8 mouse cellular contexts compared by ENCODE assay signal in genomic region chr2:91069306-91070000, GRCm38 (mm10). TPM values are rescaled to one million over a fixed set of nuclear protein-coding genes. Genes with fewer than 3 reads are reported as not detected.
A peak's percentile ranks its signal among the peaks of the same experiment; 100 is the strongest.
DNase-seq lines count a peak whose midpoint lies in the region; ATAC-seq and TF ChIP-seq lines count a peak whose summit lies in the region.

No protein-coding gene starts in this region.

- intact Hi-C loops in left cerebral cortex, postnatal 14 days (cut with DNase I): no loop called here

- H3K4me3 ChIP-seq in layer of hippocampus, adult 2 months: peak overlapping the region; percentile 89
- peak overlapping the region; percentile 72 for H3K4me3 ChIP-seq in brown adipose tissue, adult 24 weeks (ENCODE audit: insufficient read depth, low read depth, low read length)
- peak overlapping the region; percentile 65 for H3K4me3 ChIP-seq in hindbrain, embryonic 15.5 days
- peak overlapping the region; percentile 53 for H3K4me3 ChIP-seq in lung, postnatal 0 days (ENCODE audit: low read depth, low read length)

- H3K4me2 ChIP-seq in hindbrain, embryonic 15.5 days: peak overlapping the region; percentile 91
- H3K4me2 ChIP-seq in lung, postnatal 0 days (replicated peaks; ENCODE audit: low read depth, low read length): peak overlapping the region; percentile 77

- peak overlapping the region; percentile 72 for H3K9ac ChIP-seq in hindbrain, embryonic 15.5 days
- H3K9ac ChIP-seq in lung, postnatal 0 days (replicated peaks; ENCODE audit: low read depth): peak overlapping the region; percentile 51

- no peak for TF ChIP-seq EP300 in lung, postnatal 0 days (IDR thresholded peaks at IDR 0.05)

- no peaks in the 10 kb centered on the region for H3K9me3 ChIP-seq in hindbrain, embryonic 15.5 days
- no peaks in the 10 kb centered on the region for H3K9me3 ChIP-seq in lung, postnatal 0 days (ENCODE audit: low read length)

- peak overlapping the region; percentile 84 for H3K27ac ChIP-seq in layer of hippocampus, adult 2 months
- H3K27ac ChIP-seq in brown adipose tissue, adult 24 weeks (replicated peaks; ENCODE audit: low read depth, low read length): peak overlapping the region; percentile 72
- peak overlapping the region; percentile 84 for H3K27ac ChIP-seq in hindbrain, embryonic 15.5 days (replicated peaks)
- H3K27ac ChIP-seq in lung, postnatal 0 days (ENCODE audit: low read length): peak overlapping the region; percentile 87

- peaks cover 5% of the 10 kb centered on the region; the same call in 1 of the 2 replicates for H3K4me1 ChIP-seq in brown adipose tissue, adult 24 weeks (ENCODE audit: control insufficient read depth, insufficient read depth, insufficient read length, low read length)
- peaks cover 32% of the 10 kb centered on the region for H3K4me1 ChIP-seq in hindbrain, embryonic 15.5 days (replicated peaks)
- peaks cover 9% of the 10 kb centered on the region for H3K4me1 ChIP-seq in lung, postnatal 0 days (ENCODE audit: insufficient read depth, low read depth, low read length)

- ATAC-seq in hindbrain, embryonic 15.5 days (ENCODE audit: low FRiP score, low read depth): no peak; the same call in 1 of the 2 replicates
- ATAC-seq in lung, postnatal 0 days: no peak
- no peak for ATAC-seq in inflammation-experienced regulatory T-cells, adult 6 months
- ATAC-seq in granulocyte monocyte progenitor cell, adult 5-6 weeks (replicated peaks; ENCODE audit: poor library complexity, severe bottlenecking): no peak

- WGBS in hindbrain, embryonic 15.5 days: 6% methylated on average over 14 of the region's 14 CpGs
- 5% methylated on average over 14 of the region's 14 CpGs for WGBS in lung, postnatal 0 days

- TF ChIP-seq CTCF in layer of hippocampus, adult 2 months (conservative IDR thresholded peaks at IDR 0.05): no peak
- TF ChIP-seq CTCF in lung, postnatal 0 days (IDR thresholded peaks at IDR 0.05): no peak

- no peaks in the 10 kb centered on the region for H3K27me3 ChIP-seq in hindbrain, embryonic 15.5 days
- H3K27me3 ChIP-seq in lung, postnatal 0 days (replicated peaks; ENCODE audit: insufficient read depth, low read length): no peaks in the 10 kb centered on the region

- DNase-seq in layer of hippocampus, adult 2 months (ENCODE audit: low spot score in 2 of 2): no peak
- no peak for DNase-seq in layer of hippocampus, postnatal 10 days (ENCODE audit: low spot score in 2 of 2)
- DNase-seq in lung, postnatal 0 days (ENCODE audit: low spot score): peak; percentile 66
- no peak for DNase-seq in left cerebral cortex, postnatal 14 days (ENCODE audit: low spot score in 2 of 2)

- peaks cover 9% of the 10 kb centered on the region for H3K36me3 ChIP-seq in hindbrain, embryonic 15.5 days
- H3K36me3 ChIP-seq in lung, postnatal 0 days (ENCODE audit: insufficient read depth, low read length): no peaks in the 10 kb centered on the region

RNA-seq across cellular contexts. Expression of gene Slc39a13, which starts 0.8 kb away (rescaled TPM):
- total RNA-seq in layer of hippocampus, adult 2 months (2021): 10 to 100 TPM; 33.7 to 37.3 TPM
- 10 to 100 TPM; 26.4 to 28.9 TPM for total RNA-seq in layer of hippocampus, postnatal 10 days (2021)
- polyA plus RNA-seq in brown adipose tissue, adult 24 weeks (2012; ENCODE audit: insufficient read depth, insufficient read length, missing spikeins): 22.4 and 24.6 TPM in 2 replicates
- 34.5 and 34.8 TPM in 2 replicates for polyA plus RNA-seq in hindbrain, embryonic 15.5 days (2015; fragmentation: Nextera tagmentation; extraction: Ambion mirVana)
- polyA plus RNA-seq in lung, postnatal 0 days (2015; fragmentation: Nextera tagmentation; extraction: Ambion mirVana): 32.6 and 34.4 TPM in 2 replicates
- polyA plus RNA-seq in inflammation-experienced regulatory T-cells, adult 6 months (2017; shearing (Covaris generic)): 10 to 100 TPM; 18.5 to 28.5 (median 23.3) TPM
- 10 to 100 TPM; 26.2 to 32.9 TPM for total RNA-seq in left cerebral cortex, postnatal 14 days (2021)
- total RNA-seq in granulocyte monocyte progenitor cell, adult 5-6 weeks (2014; fragmentation: Nextera tagmentation): 10.0 and 35.1 TPM in 2 replicates
- total RNA-seq in granulocyte monocyte progenitor cell, adult 5-6 weeks (2017): 4.8 and 9.4 TPM in 2 replicates

RNA-seq across cellular contexts. Expression of gene Spi1, which starts 12.7 kb away (rescaled TPM):
- total RNA-seq in layer of hippocampus, adult 2 months (2021): 1 to 10 TPM; 2.4 to 5.4 TPM
- 1 to 10 TPM; 4.5 to 6.0 TPM for total RNA-seq in layer of hippocampus, postnatal 10 days (2021)
- polyA plus RNA-seq in brown adipose tissue, adult 24 weeks (2012; ENCODE audit: insufficient read depth, insufficient read length, missing spikeins): 7.6 and 9.3 TPM in 2 replicates
- polyA plus RNA-seq in hindbrain, embryonic 15.5 days (2015; fragmentation: Nextera tagmentation; extraction: Ambion mirVana): 3.8 and 5.6 TPM in 2 replicates
- 23.9 and 24.2 TPM in 2 replicates for polyA plus RNA-seq in lung, postnatal 0 days (2015; fragmentation: Nextera tagmentation; extraction: Ambion mirVana)
- under 1 TPM in 1 of 3 experiments, not detected in 2; 0.68 TPM for polyA plus RNA-seq in inflammation-experienced regulatory T-cells, adult 6 months (2017; shearing (Covaris generic))
- 1 to 10 TPM; 4.3 to 4.7 TPM for total RNA-seq in left cerebral cortex, postnatal 14 days (2021)
- 208 and 244 TPM in 2 replicates for total RNA-seq in granulocyte monocyte progenitor cell, adult 5-6 weeks (2014; fragmentation: Nextera tagmentation)
- total RNA-seq in granulocyte monocyte progenitor cell, adult 5-6 weeks (2017): 114 and 139 TPM in 2 replicates

RNA-seq across cellular contexts. Expression of gene Psmc3, which starts 15.6 kb away (rescaled TPM):
- 100 to 1,000 TPM; 203 to 215 TPM for total RNA-seq in layer of hippocampus, adult 2 months (2021)
- total RNA-seq in layer of hippocampus, postnatal 10 days (2021): 100 to 1,000 TPM; 190 to 221 TPM
- 157 and 167 TPM in 2 replicates for polyA plus RNA-seq in brown adipose tissue, adult 24 weeks (2012; ENCODE audit: insufficient read depth, insufficient read length, missing spikeins)
- polyA plus RNA-seq in hindbrain, embryonic 15.5 days (2015; fragmentation: Nextera tagmentation; extraction: Ambion mirVana): 231 and 239 TPM in 2 replicates
- 181 and 186 TPM in 2 replicates for polyA plus RNA-seq in lung, postnatal 0 days (2015; fragmentation: Nextera tagmentation; extraction: Ambion mirVana)
- 100 to 1,000 TPM; 197 to 219 (median 204) TPM for polyA plus RNA-seq in inflammation-experienced regulatory T-cells, adult 6 months (2017; shearing (Covaris generic))
- total RNA-seq in left cerebral cortex, postnatal 14 days (2021): 100 to 1,000 TPM; 203 to 208 TPM
- 155 and 159 TPM in 2 replicates for total RNA-seq in granulocyte monocyte progenitor cell, adult 5-6 weeks (2014; fragmentation: Nextera tagmentation)
- total RNA-seq in granulocyte monocyte progenitor cell, adult 5-6 weeks (2017): 282 TPM in 2 replicates

RNA-seq across cellular contexts. Expression of gene Rapsn, which starts 34.0 kb away (rescaled TPM):
- under 1 TPM in 1 of 2 experiments, not detected in 1; 0.31 TPM for total RNA-seq in layer of hippocampus, adult 2 months (2021)
- under 1 TPM in 1 of 2 experiments, not detected in 1; 0.57 TPM for total RNA-seq in layer of hippocampus, postnatal 10 days (2021)
- polyA plus RNA-seq in brown adipose tissue, adult 24 weeks (2012; ENCODE audit: insufficient read depth, insufficient read length, missing spikeins): 0.71 and 2.3 TPM in 2 replicates
- polyA plus RNA-seq in hindbrain, embryonic 15.5 days (2015; fragmentation: Nextera tagmentation; extraction: Ambion mirVana): 0.83 and 0.89 TPM in 2 replicates
- 0.84 and 1.8 TPM in 2 replicates for polyA plus RNA-seq in lung, postnatal 0 days (2015; fragmentation: Nextera tagmentation; extraction: Ambion mirVana)
- polyA plus RNA-seq in inflammation-experienced regulatory T-cells, adult 6 months (2017; shearing (Covaris generic)): 1 to 10 TPM; 2.0 to 4.7 (median 4.6) TPM
- under 1 TPM; 0.24 to 0.36 TPM for total RNA-seq in left cerebral cortex, postnatal 14 days (2021)
- 1.5 and 8.2 TPM in 2 replicates for total RNA-seq in granulocyte monocyte progenitor cell, adult 5-6 weeks (2014; fragmentation: Nextera tagmentation)
- total RNA-seq in granulocyte monocyte progenitor cell, adult 5-6 weeks (2017): 0.39 TPM in 1 of 2 replicates, not detected in the other

RNA-seq across cellular contexts. Expression of gene Mybpc3, which starts 48.5 kb away (rescaled TPM):
- under 1 TPM in 1 of 2 experiments, not detected in 1; 0.07 TPM for total RNA-seq in layer of hippocampus, adult 2 months (2021)
- total RNA-seq in layer of hippocampus, postnatal 10 days (2021): under 1 TPM; 0.38 to 0.55 TPM
- polyA plus RNA-seq in brown adipose tissue, adult 24 weeks (2012; ENCODE audit: insufficient read depth, insufficient read length, missing spikeins): not detected in 2 replicates
- polyA plus RNA-seq in hindbrain, embryonic 15.5 days (2015; fragmentation: Nextera tagmentation; extraction: Ambion mirVana): 0.05 TPM in 1 of 2 replicates, not detected in the other
- 4.7 and 6.5 TPM in 2 replicates for polyA plus RNA-seq in lung, postnatal 0 days (2015; fragmentation: Nextera tagmentation; extraction: Ambion mirVana)
- polyA plus RNA-seq in inflammation-experienced regulatory T-cells, adult 6 months (2017; shearing (Covaris generic)): not detected
- total RNA-seq in left cerebral cortex, postnatal 14 days (2021): 1 to 10 TPM in 1 of 2 experiments, under 1 TPM in 1; 0.91 to 1.8 TPM
- 1.5 TPM in 1 of 2 replicates, not detected in the other for total RNA-seq in granulocyte monocyte progenitor cell, adult 5-6 weeks (2014; fragmentation: Nextera tagmentation)
- total RNA-seq in granulocyte monocyte progenitor cell, adult 5-6 weeks (2017): 0.62 TPM in 1 of 2 replicates, not detected in the other

Comparison
In these comparisons a context has a peak if more than half of its experiments do, and no peak if none do; other contexts are left out.
1. RNA of gene Spi1, which starts 12.7 kb away (total RNA-seq): 114 to 244 TPM in granulocyte monocyte progenitor cell, adult 5-6 weeks; 4.5 to 6.0 TPM in layer of hippocampus, postnatal 10 days, 2.4 to 5.4 TPM in layer of hippocampus, adult 2 months and 4.3 to 4.7 TPM in left cerebral cortex, postnatal 14 days; every median in the first group is over 10 times any median in the second.
2. Peak in every context shown above with its lines, with median percentiles within 50 percentile points of each other: H3K27ac ChIP-seq and H3K4me3 ChIP-seq.